Mouse (Mus musculus) heart, postnatal 14 days (tissue): ENCODE data around the gene Cldn19. TPM values are rescaled to one million over a fixed set of nuclear protein-coding genes. Genes with fewer than 3 reads are reported as not detected.

Experiments used
- DNase-seq, 2 experiments: peaks; one replicate each; pipeline ENCODE4 v3.0.0; 2021 to 2022
- intact Hi-C: fragments of 180-260 bp; cut with DNase I; formaldehyde crosslinking; loops from one replicate; pipeline ENCODE4 v1.15.1; 2025
- total RNA-seq, 2 experiments: library from RNA; stranded (reverse); gene quantifications; 2 replicates each; pipeline ENCODE4 v1.2.3; 2021

Cldn19 gene
- total RNA-seq, 2 experiments from 2014 or later, result 0.36 TPM; not detected in 1

GRCm38 (mm10) chr4:119293574-119294258 lies 38.5 kb downstream of the Cldn19 start:
- intact Hi-C loops, result loop anchor here (2.0 to 10.0 kb wide), 4 partner anchors 17 to 241 kb away; partner anchors contain the start of genes Foxj3 and Frg2f1
- peak; percentile 34 to 42 for DNase-seq

- peak; percentile 100 for DNase-seq
- intact Hi-C loops, result loop anchor here (2.0 to 10.0 kb wide), 3 partner anchors 24 to 240 kb away; partner anchors contain the start of genes Foxj3 and Frg2f1
Observed at GRCm38 (mm10) chr4:119294415-119295133, 39.4 kb downstream of the Cldn19 start, which contains the start of gene Ybx1. Gene Ybx1, minus strand, starts transcription at chr4:119294604.

GRCm38 (mm10) chr4:119295134-119295453 lies 39.9 kb downstream of the Cldn19 start:
- no peak for DNase-seq
- intact Hi-C loops, result loop anchor here (2.0 to 10.0 kb wide), 3 partner anchors 24 to 240 kb away; partner anchors contain the start of genes Foxj3 and Frg2f1

GRCm38 (mm10) chr4:119297361-119297760 lies 42.1 kb downstream of the Cldn19 start:
- DNase-seq, result no peak
- intact Hi-C loops, result loop anchor here (10.0 kb wide), 1 partner anchor 237 kb away; the partner anchor contains the start of genes Foxj3 and Frg2f1

GRCm38 (mm10) chr4:119300761-119301160 lies 45.5 kb downstream of the Cldn19 start:
- intact Hi-C loops, result no loop called here
- DNase-seq, result no peak

GRCm38 (mm10) chr4:119301777-119302176 lies 46.6 kb downstream of the Cldn19 start:
- intact Hi-C loops, result no loop called here
- no peak for DNase-seq

GRCm38 (mm10) chr4:119303291-119303690 lies 48.1 kb downstream of the Cldn19 start:
- intact Hi-C loops, result no loop called here
- DNase-seq, result no peak

- intact Hi-C loops, result no loop called here
- no peak for DNase-seq
Observed at GRCm38 (mm10) chr4:119305418-119305817, 50.2 kb downstream of the Cldn19 start.

Other genes starting within 250 kb of the Cldn19 start
- 1 to 10 TPM; 6.2 to 8.5 TPM for gene Slc2a1, start 146.7 kb upstream of the Cldn19 start, total RNA-seq
- gene Zfp691, start 81.2 kb upstream of the Cldn19 start, total RNA-seq, result 10 to 100 TPM; 18.7 to 20.2 TPM
- under 1 TPM; 0.05 to 0.24 TPM for gene Ermap, start 65.4 kb upstream of the Cldn19 start, total RNA-seq
- gene Svbp, start 60.1 kb upstream of the Cldn19 start, total RNA-seq, result 10 to 100 TPM; 22.1 to 24.5 TPM
- not detected for gene Tmem269, start 37.2 kb upstream of the Cldn19 start, total RNA-seq
- gene AU022252, start 22.7 kb upstream of the Cldn19 start, total RNA-seq, result 10 to 100 TPM; 21.1 to 23.4 TPM
- 10 to 100 TPM; 18.1 to 19.5 TPM for gene P3h1, start 22.5 kb upstream of the Cldn19 start, total RNA-seq
- 100 to 1,000 TPM; 725 to 726 TPM for gene Ybx1, start 39.2 kb downstream of the Cldn19 start, total RNA-seq
- 10 to 100 TPM; 11.0 to 11.2 TPM for gene Ppih, start 65.1 kb downstream of the Cldn19 start, total RNA-seq
- under 1 TPM; 0.27 to 0.38 TPM for gene Ccdc30, start 160.1 kb downstream of the Cldn19 start, total RNA-seq
- 1 to 10 TPM; 8.4 to 8.5 TPM for gene Ppcs, start 167.0 kb downstream of the Cldn19 start, total RNA-seq
- gene Zmynd12, start 167.4 kb downstream of the Cldn19 start, total RNA-seq, result not detected
- under 1 TPM; 0.68 to 0.76 TPM for gene Rimkla, start 237.2 kb downstream of the Cldn19 start, total RNA-seq